8 mouse cellular contexts compared by ENCODE assay signal in genomic region chr14:31197547-31198516, GRCm38 (mm10). TPM values are rescaled to one million over a fixed set of nuclear protein-coding genes. Genes with fewer than 3 reads are reported as not detected.
DNase-seq lines count a peak whose midpoint lies in the region; ATAC-seq lines count a peak whose summit lies in the region.

No protein-coding gene starts in this region.

- H3K9me3 ChIP-seq in heart, embryonic 12.5 days (replicated peaks), result no peaks in the 10 kb centered on the region

- peaks cover 81% of the 10 kb centered on the region for H3K36me3 ChIP-seq in heart, embryonic 12.5 days

- no peak overlapping the region for H3K4me3 ChIP-seq in heart, embryonic 12.5 days

- no peaks in the 10 kb centered on the region for H3K27me3 ChIP-seq in heart, embryonic 12.5 days (replicated peaks)

- DNase-seq in gastrocnemius, adult 18-20 months (ENCODE audit: low spot score), result peak; percentile 76
- DNase-seq in gastrocnemius, postnatal 10 days, result no peak
- DNase-seq in urinary bladder, postnatal 14 days (ENCODE audit: low spot score), result peak; percentile 64
- no peak for DNase-seq in urinary bladder, postnatal 4 days (ENCODE audit: low spot score in 2 of 2)
- peak; percentile 74 for DNase-seq in lung, postnatal 10 days
- no peak for DNase-seq in c-Kit-positive CD71-positive TER-119-positive erythroid progenitor cells, embryonic 14.5 days (ENCODE audit: low spot score)
- no peak for DNase-seq in neural tube, embryonic 10.5 days (ENCODE audit: extremely low spot score, low spot score)

- peak; percentile 50; the same call in 1 of the 2 replicates for ATAC-seq in heart, embryonic 12.5 days (ENCODE audit: insufficient number of reproducible peaks, low FRiP score)

- H3K9ac ChIP-seq in heart, embryonic 12.5 days, result peak overlapping the region; percentile 9

- peaks cover 66% of the 10 kb centered on the region for H3K4me1 ChIP-seq in heart, embryonic 12.5 days (replicated peaks)

- peak overlapping the region; percentile 22; the same call in 1 of the 2 replicates for H3K4me2 ChIP-seq in heart, embryonic 12.5 days

- H3K27ac ChIP-seq in heart, embryonic 12.5 days (ENCODE audit: poor library complexity, severe bottlenecking), result peak overlapping the region; percentile 61

- 50% methylated on average over 16 of the region's 16 CpGs for WGBS in heart, embryonic 12.5 days

RNA-seq across cellular contexts. Expression of gene Tnnc1, which starts 10.3 kb away (rescaled TPM):
- total RNA-seq in gastrocnemius, adult 18-20 months (2021), result 100 to 1,000 TPM; 566 to 705 TPM
- total RNA-seq in gastrocnemius, postnatal 10 days (2021), result 100 to 1,000 TPM; 197 to 292 TPM
- polyA plus RNA-seq in heart, embryonic 12.5 days (2016; fragmentation: Nextera tagmentation; extraction: Ambion mirVana), result 3,183 and 3,245 TPM in 2 replicates

RNA-seq across cellular contexts. Expression of gene Nisch, which starts 18.9 kb away (rescaled TPM):
- total RNA-seq in gastrocnemius, adult 18-20 months (2021), result 10 to 100 TPM; 52.3 to 59.6 TPM
- 100 to 1,000 TPM; 133 to 183 TPM for total RNA-seq in gastrocnemius, postnatal 10 days (2021)
- polyA plus RNA-seq in heart, embryonic 12.5 days (2016; fragmentation: Nextera tagmentation; extraction: Ambion mirVana), result 446 and 471 TPM in 2 replicates

RNA-seq across cellular contexts. Expression of gene Sema3g, which starts 19.8 kb away (rescaled TPM):
- total RNA-seq in gastrocnemius, adult 18-20 months (2021), result 1 to 10 TPM; 5.8 to 7.0 TPM
- total RNA-seq in gastrocnemius, postnatal 10 days (2021), result 1 to 10 TPM; 7.5 to 8.7 TPM
- 0.34 and 0.50 TPM in 2 replicates for polyA plus RNA-seq in heart, embryonic 12.5 days (2016; fragmentation: Nextera tagmentation; extraction: Ambion mirVana)

RNA-seq across cellular contexts. Expression of gene Stab1, which starts 29.4 kb away (rescaled TPM):
- total RNA-seq in gastrocnemius, adult 18-20 months (2021), result 10 to 100 TPM in 1 of 2 experiments, 1 to 10 TPM in 1; 9.7 to 16.7 TPM
- total RNA-seq in gastrocnemius, postnatal 10 days (2021), result 10 to 100 TPM; 45.3 to 54.3 TPM
- 48.3 and 56.7 TPM in 2 replicates for polyA plus RNA-seq in heart, embryonic 12.5 days (2016; fragmentation: Nextera tagmentation; extraction: Ambion mirVana)

RNA-seq across cellular contexts. Expression of gene Phf7, which starts 53.3 kb away (rescaled TPM):
- total RNA-seq in gastrocnemius, adult 18-20 months (2021), result 10 to 100 TPM in 1 of 2 experiments, 1 to 10 TPM in 1; 9.2 to 10.8 TPM
- total RNA-seq in gastrocnemius, postnatal 10 days (2021), result 1 to 10 TPM; 6.2 to 6.7 TPM
- 8.1 and 11.6 TPM in 2 replicates for polyA plus RNA-seq in heart, embryonic 12.5 days (2016; fragmentation: Nextera tagmentation; extraction: Ambion mirVana)

Comparison
In these comparisons a context has a peak if more than half of its experiments do, and no peak if none do; other contexts are left out.
1. DNase-seq: peak in gastrocnemius, adult 18-20 months (single experiment), urinary bladder, postnatal 14 days (single experiment) and lung, postnatal 10 days (single experiment); none in gastrocnemius, postnatal 10 days (single experiment), urinary bladder, postnatal 4 days (0 of 2), c-Kit-positive CD71-positive TER-119-positive erythroid progenitor cells, embryonic 14.5 days (single experiment) and neural tube, embryonic 10.5 days (single experiment).